Mouse (Mus musculus): ENCODE data around the gene Magi2. TPM values are rescaled to one million over a fixed set of nuclear protein-coding genes. Genes with fewer than 3 reads are reported as not detected.

Gene Magi2
- total RNA-seq, 2 experiments from 2014 or later = 2.2 to 2.4 TPM

- intact Hi-C loops (cut with DNase I) = no loop called here
- no peak for DNase-seq
These were observed 1396.2 kb downstream of the Magi2 start for GRCm38 (mm10) chr5:20622837-20623573.

GRCm38 (mm10) chr5:20625117-20625516 lies 1398.3 kb downstream of the Magi2 start:
- no peak for DNase-seq
- intact Hi-C loops (cut with DNase I) = no loop called here

DNA sequence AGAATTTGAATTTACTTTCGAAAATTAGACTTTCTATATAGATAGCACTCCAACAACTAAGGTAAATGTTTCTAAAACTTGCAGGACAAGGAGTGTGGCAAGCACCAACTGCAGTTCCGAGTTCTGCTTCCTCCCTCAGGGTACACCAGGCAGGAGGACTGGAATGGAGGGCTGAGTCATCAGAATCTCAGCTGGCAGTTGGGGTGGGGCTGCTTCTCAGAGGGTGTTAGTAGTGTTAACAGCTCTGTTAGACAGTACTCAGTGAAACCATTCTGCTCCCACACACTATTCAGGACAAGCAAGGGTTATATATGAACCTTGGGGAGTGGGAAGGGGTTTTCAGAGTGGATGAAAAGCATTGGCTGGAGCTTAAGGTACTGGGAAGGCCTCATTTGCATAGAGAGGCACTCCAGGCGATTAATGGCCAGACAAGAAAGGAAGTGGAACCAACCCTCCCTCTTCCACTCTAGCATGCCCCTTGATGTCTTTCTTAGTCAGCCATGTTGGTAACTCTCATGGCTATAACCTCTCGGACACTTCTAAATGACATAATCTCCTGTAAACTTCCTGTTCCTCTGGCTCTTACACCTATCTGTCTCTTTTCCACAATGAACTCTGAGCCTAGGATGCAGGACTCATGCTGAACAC lies 1402.2 kb downstream of the Magi2 start:
- intact Hi-C loops (cut with DNase I) = no loop called here
- no peak for DNase-seq

- intact Hi-C loops (cut with DNase I) = no loop called here
- DNase-seq = no peak
These were observed 1407.4 kb downstream of the Magi2 start for GRCm38 (mm10) chr5:20634046-20634769.

GRCm38 (mm10) chr5:20634822-20635221 lies 1408.0 kb downstream of the Magi2 start:
- DNase-seq = no peak
- intact Hi-C loops (cut with DNase I) = no loop called here

GRCm38 (mm10) chr5:20637300-20637989 lies 1410.6 kb downstream of the Magi2 start:
- intact Hi-C loops (cut with DNase I) = no loop called here
- DNase-seq = peak in 1 of 2 experiments; percentile 30

DNA sequence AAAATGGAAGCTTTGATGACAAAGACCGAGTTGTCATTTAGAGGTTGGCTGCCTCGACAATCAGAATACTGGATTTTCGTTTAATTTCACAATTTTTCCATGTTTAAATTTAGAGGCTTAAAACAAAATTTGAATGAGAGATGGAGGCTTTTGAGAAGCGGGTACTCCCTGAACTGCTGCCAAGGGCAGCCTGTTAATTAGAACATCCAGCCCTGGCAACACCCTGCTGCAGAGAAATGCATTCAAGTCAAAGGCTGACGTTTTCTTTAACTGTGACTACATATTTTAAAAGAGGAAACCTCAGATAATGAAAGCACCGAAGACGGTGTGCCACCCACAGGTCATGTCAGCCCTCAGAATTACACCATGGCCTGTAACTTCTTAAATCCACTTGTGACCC lies 1415.4 kb downstream of the Magi2 start:
- intact Hi-C loops (cut with DNase I) = no loop called here
- no peak for DNase-seq

DNA sequence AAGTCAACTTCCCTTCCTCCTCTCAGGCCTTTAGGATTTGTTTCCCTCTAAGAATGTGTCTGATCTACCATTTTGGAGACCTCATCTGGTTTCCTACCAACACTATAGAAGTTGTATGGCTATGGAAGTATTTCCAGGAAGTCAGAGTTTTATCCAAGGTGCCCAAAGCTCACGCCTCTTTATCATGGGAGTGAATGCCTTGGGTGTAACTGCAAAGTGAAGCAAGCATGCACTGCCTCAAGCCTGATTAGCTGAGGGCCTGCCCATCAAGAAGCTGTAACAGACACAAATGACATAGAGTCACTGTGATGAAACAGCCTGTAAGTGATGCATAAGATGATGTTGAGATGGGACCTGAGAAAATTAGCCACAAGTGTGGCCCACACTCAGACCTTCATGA lies 1416.9 kb downstream of the Magi2 start:
- intact Hi-C loops (cut with DNase I) = no loop called here

DNA sequence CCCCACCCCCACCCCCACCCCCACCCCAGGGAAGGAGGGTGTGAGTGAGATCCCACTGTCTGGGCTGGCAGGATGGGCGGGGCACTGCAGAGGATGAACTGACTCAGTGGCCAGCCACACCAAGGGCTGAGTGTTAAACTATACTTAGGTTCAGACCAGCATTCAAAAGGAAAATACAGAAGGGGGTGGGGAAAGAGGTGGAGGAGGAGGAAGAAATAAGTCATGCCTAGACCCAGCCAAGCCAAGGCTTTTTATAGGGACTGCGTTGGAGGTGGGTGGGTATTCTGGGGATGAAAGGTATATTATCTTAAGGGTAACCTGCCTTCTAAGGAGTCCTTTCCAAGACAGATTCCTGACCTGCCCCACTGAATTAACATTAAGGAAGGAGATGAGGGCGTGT lies 1420.1 kb downstream of the Magi2 start:
- no peak for DNase-seq
- intact Hi-C loops (cut with DNase I) = no loop called here

More for the DNA sequence above, 1416.9 kb downstream of the Magi2 start:
- no peak for DNase-seq

DNA sequence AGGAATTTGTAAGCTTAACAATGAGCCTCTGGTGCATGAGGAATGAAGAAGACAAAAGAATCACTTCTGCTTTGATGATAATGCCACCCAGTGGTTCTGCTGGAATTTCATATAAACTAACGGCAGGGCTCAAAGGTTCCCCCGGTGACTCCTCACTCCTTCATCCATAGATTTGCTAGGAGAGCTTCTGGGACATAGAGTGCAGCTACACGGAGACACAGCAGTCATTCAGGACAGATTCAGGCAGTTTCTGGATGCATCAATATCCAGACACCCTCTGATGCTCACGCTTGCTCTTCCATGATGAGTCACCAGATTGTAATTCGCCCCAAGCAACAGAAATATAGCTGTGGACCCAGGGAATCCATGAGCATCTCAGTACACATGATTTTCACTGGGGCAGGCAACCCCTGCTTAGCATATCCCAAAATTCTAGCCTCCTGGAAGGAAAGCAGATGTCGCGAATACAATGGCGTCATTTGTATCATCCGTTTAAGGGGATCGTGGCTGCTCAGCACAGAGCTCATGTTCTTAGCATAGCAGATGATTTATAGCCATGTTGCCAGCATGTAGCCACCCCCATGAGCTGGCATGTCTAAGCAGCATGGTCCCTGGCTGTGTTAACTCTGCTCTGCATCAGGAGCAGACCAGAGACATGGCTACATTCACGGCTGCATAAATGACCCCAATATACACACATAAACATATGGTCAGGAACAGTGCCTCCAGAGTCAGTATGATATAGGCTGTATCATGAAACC lies 1426.8 kb downstream of the Magi2 start:
- intact Hi-C loops (cut with DNase I) = no loop called here
- DNase-seq = no peak

DNA sequence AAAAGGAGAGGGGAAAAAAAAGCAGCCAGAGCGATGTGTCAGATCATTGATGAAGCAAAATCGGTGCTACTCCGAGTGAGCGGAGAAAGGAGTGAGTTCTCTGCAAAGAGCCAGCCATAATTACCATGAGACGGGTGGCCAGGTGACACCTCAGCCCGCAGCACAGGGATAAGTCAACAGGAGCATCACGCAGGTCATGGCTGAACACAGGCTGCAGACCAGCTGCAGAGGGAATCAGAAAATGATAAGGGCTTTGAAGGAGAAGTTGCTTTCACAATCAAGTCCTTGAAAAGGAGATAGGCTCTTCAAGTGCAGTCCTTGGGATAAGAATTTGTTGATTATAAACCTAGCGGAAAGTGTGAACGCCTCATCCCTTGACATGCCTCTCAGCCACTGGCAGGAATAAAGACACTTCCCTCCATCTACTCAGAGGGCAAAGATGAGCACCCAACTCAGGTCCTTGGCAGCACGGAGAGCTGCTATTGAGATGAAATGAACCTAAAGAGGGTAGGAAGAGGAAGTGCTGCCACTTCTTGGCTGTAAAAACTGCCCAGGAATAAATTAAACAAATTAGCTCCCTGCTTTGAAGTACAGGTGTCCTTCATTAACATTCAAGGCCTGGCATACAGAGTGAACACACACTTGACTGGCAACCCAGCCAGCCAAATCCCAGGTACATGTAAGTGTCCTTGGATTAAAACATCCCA lies 1428.1 kb downstream of the Magi2 start:
- intact Hi-C loops (cut with DNase I) = no loop called here
- no peak for DNase-seq

DNA sequence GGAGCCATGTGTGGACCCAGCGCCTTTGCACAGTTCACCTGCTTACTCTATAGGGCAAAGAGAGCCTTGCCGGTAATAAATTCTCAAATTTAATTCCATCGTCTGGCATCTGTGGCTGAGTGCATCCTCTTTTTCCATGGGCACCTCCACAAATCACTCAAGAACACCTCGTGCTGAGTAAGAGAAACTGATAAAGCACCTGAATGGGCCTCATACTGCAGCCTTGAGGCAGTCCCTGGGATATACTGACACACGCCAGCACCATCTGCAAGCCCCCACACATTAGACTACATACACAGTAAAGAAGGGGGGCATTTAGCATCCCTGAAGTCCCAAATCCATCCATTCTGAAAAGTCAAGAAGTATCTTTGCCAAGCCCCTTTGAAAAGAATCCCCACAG lies 1430.2 kb downstream of the Magi2 start:
- intact Hi-C loops (cut with DNase I) = no loop called here
- no peak for DNase-seq

GRCm38 (mm10) chr5:20667601-20668000 lies 1440.8 kb downstream of the Magi2 start:
- intact Hi-C loops (cut with DNase I) = no loop called here
- no peak for DNase-seq

- no peak for DNase-seq
- intact Hi-C loops (cut with DNase I) = no loop called here
These were observed 1442.0 kb downstream of the Magi2 start for GRCm38 (mm10) chr5:20668736-20669355.

- no peak for DNase-seq
- intact Hi-C loops (cut with DNase I) = no loop called here
These were observed 1442.6 kb downstream of the Magi2 start for GRCm38 (mm10) chr5:20669456-20669855.

- DNase-seq = peak; percentile 31 to 43
- intact Hi-C loops (cut with DNase I) = no loop called here
These were observed 1445.0 kb downstream of the Magi2 start for GRCm38 (mm10) chr5:20671826-20672225.

DNA sequence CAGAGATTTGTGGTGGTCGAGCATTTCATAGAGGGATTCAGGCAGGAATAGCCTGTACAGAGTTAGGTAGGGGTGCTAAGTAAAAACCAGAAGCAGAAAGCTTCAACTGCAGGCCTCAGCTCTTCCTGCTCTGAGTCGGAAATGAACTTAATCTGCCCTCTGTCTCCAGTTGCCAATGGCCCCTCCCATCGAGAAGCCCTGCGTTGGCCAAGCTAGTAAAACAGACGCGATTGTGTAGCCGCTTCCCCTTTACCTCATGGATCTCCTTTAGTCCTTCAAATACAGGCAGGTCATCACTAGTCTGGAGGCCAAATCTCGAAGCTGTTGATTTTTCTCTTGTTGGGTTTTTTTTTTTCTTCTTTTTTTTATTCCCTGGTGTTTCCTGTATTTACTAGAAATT lies 1447.7 kb downstream of the Magi2 start:
- DNase-seq = peak; percentile 16 to 22
- intact Hi-C loops (cut with DNase I) = no loop called here

DNA sequence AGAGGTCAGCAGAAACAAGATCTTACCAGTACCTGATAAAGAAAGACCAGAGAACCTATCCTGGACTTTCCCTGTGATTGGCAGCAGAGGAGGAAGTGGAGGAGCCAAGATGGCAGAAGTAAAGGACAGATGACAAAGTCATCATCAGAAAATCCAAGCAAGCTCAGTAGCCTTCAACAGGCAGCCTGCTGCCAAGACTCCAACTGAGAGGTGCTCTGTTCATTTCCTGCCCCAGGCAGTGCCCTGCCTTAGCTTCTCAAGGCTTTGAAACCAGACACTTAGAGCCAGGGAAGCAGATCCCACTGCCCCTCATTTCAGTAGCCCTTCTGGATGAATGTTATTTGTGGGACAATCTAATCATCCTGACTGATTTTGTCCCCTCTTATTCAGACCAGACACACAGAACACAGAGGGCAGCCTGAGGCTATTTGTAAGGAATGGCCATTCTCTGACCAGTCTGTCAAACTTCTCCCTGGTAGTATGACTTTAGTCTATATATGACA lies 1448.4 kb downstream of the Magi2 start:
- DNase-seq = no peak
- intact Hi-C loops (cut with DNase I) = no loop called here

GRCm38 (mm10) chr5:20676193-20676871 lies 1449.5 kb downstream of the Magi2 start:
- intact Hi-C loops (cut with DNase I) = no loop called here

More at GRCm38 (mm10) chr5:20676193-20676871, 1449.5 kb downstream of the Magi2 start:
- no peak for DNase-seq

Measured in heart, postnatal 10 days (tissue).